Mouse (Mus musculus) layer of hippocampus, postnatal 25 days (tissue): ENCODE results near the gene Ppil1. TPM values are rescaled to one million over a fixed set of nuclear protein-coding genes. Genes with fewer than 3 reads are reported as not detected.

ENCODE experiments used
- DNase-seq, 2 experiments: peaks; one replicate each; pipeline ENCODE4 v3.0.0; 2022; ENCODE audit warnings: mixed read lengths in 2 of 2, low spot score in 1 of 2; ENCODE audit errors: extremely low spot score in 1 of 2
- total RNA-seq, 2 experiments: library from RNA; stranded (reverse); gene quantifications; 2 replicates each; pipeline ENCODE4 v1.2.3; 2021

Gene Ppil1
- 10 to 100 TPM; 17.7 to 19.6 TPM for total RNA-seq

GRCm38 (mm10) chr17:29263840-29264633 is at the start of gene Ppil1:
Gene Ppil1, minus strand, starts transcription at chr17:29264186.
- peak; percentile 70 to 79 for DNase-seq

DNA sequence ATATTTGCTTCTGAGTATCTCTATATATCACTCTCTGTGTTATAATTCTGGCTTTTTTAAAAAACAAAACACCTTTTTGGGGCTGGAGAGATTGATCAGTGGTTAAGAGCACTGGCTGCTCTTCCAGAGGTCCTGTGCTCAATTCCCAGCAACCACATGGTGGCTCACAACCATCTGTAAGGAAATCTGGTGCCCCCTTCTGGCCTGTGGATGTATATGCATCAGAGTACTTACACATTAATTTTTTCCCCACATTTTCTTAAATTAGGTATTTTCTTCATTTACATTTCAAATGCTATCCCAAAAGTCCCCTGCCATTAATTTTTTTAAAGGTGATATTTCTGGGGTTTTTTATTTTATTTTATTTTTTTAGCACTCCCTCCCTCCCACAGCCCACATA is 49.3 kb upstream of the Ppil1 start:
- DNase-seq, result no peak

GRCm38 (mm10) chr17:29312082-29312481 is 48.1 kb upstream of the Ppil1 start:
- DNase-seq, result no peak

DNA sequence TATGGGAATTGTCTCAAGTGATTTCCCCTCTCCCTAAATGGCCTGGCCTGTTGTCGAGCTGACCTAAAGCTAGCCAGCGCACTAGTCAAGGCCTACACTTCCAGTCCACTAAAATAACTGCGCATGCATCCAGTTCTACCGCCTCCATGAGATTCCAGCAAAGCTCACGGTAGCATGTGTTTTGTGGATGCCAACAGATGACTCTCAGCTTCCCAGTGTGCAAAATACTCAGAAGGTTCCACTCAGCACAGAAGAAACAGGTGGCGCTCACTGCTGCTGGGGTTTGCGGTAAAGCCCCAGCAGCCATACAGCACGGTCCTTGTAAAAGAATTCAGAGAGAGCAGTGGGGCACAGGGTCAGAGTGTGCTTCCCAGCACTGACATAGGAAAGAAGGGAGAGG is 47.6 kb upstream of the Ppil1 start:
- DNase-seq, result no peak

- no peak for DNase-seq
Measured at GRCm38 (mm10) chr17:29310056-29310623, 46.2 kb upstream of the Ppil1 start.

- DNase-seq, result no peak
Measured at GRCm38 (mm10) chr17:29305871-29306270, 41.9 kb upstream of the Ppil1 start.

DNA sequence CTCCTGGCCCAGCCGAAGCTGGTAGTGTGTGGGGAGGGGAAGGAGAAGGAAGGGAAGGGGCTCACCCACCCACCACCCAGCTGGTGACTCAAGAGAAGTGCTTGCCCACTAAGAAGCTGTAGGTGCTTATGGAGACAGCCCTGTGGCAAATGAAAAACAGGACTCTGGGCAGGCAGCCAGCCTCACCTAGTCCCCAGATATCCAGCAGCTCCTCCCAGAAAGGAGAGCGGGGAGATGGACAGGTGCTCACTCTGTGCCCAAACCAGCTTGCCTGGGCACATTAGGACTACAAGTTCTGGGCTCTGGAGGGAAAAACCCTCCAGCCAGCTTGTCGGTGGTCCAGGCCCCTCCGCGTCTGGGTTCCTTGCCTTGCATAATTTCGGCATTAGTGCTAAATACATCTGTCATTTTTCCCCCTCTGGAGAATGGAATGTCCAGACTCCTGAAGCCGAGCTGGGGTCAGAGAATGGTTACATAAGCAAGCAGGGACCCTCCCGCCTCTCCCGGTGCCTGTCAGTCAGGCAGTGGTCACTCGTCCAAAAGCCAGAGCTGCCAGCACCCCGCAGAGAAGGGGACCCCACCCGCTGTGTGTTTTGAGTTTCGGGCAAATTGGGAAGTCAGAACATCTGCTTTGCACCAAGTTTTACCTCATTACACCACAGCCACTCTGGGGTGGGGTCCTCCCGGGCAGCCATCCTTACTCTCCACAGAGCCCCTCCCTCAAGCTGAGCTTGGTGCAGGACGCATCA is 41.2 kb upstream of the Ppil1 start:
- DNase-seq, result no peak

DNA sequence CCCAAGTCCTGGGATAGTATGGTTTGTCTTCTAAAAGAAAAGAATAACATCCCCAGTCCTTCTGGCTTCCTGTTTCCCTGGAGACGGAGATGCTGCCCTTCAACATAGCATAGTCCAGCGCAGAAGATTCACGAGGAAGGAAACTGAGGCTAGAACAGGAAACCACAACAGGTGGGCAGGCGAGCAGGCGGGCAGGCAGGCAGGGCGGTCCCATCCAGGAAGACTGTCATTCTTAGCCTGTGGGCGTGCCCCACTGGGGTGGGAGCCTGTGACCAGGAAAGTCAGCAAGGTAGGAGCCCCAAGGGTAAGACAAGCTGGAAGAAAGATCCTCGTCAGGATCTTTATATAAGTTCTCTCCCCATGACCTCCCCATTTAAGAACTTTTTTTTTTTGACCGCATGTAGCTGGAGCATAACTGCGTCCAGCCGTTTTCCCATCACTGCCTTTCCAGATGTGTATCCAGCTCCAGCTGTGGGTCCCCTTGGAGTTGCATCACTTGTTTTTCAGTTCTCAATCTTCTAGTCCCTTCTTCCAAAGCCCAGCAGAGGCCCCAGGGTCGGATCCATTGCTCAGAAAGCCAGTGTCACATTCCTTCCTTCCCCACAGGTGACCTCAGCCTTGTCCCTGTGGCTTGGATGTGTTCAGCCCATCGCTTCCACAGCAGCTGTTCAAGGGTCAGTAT is 40.5 kb upstream of the Ppil1 start:
- no peak for DNase-seq

- DNase-seq, result no peak
Measured at GRCm38 (mm10) chr17:29303856-29304255, 39.9 kb upstream of the Ppil1 start.

GRCm38 (mm10) chr17:29303087-29303486 is 39.1 kb upstream of the Ppil1 start:
- no peak for DNase-seq

- no peak for DNase-seq
Measured at GRCm38 (mm10) chr17:29302149-29302548, 38.2 kb upstream of the Ppil1 start.

GRCm38 (mm10) chr17:29301421-29301820 is 37.4 kb upstream of the Ppil1 start:
- no peak for DNase-seq

GRCm38 (mm10) chr17:29300926-29301325 is 36.9 kb upstream of the Ppil1 start:
- DNase-seq, result no peak

GRCm38 (mm10) chr17:29299282-29299681 is 35.3 kb upstream of the Ppil1 start:
- no peak for DNase-seq

DNA sequence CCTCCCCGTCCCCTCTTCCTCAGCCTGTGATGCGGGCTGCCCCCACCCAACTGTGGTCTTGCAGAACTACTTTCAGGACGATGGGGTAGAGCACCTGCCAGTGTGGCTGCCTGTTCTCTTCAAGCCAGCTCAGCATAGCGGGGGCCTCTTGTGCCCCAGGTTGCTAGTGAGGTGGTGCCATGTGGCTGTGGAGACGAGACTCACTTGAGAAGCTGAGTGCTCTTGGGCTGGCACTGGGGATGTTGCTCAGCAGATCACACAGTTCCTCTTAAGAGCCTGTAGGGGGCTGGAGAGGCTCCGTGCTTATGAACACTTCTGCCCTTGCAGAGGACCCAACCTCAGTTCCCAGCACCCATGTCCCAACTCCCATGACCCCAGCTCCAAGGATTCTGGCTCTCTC is 33.8 kb upstream of the Ppil1 start:
- no peak for DNase-seq

GRCm38 (mm10) chr17:29297321-29297720 is 33.3 kb upstream of the Ppil1 start:
- no peak for DNase-seq

GRCm38 (mm10) chr17:29295835-29296234 is 31.8 kb upstream of the Ppil1 start:
- DNase-seq, result no peak

DNA sequence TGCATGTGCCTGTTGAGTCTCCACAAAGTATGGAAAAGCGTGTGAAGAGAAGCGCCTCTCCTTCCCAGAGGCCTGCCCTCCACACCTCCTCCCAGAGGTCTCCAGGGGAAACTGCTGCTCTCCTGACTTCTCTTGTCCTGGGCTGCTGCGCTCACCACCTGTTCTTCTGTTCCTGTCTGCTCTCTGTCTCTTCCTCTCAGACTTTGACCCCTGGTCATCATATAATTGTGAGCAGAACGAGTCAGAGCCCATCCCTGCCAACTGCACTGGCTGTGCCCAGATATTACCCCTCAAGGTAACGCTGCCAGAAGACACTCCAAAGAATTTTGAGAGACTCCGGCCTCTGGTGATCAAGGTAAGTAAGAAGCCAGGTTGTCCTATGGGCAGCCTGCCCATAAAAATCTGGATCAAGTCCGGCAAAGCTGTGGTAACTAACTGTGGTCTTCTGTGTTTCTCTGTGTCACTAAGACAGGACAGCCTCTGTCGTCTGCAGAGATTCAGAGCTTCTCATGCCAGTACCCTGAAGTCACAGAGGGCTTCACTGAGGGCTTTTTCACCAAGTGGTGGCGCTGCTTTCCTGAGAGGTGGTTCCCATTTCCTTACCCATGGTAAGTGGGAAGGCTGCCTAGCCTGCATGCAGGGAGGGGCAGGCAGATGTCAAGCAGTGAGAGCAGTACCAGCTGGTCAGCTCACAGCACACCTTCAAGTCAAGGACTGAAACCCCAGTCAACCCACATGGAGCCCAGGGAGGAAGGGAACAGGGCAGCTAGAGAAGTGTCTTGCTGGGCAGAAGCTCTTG is 30.0 kb upstream of the Ppil1 start:
- DNase-seq, result no peak

DNA sequence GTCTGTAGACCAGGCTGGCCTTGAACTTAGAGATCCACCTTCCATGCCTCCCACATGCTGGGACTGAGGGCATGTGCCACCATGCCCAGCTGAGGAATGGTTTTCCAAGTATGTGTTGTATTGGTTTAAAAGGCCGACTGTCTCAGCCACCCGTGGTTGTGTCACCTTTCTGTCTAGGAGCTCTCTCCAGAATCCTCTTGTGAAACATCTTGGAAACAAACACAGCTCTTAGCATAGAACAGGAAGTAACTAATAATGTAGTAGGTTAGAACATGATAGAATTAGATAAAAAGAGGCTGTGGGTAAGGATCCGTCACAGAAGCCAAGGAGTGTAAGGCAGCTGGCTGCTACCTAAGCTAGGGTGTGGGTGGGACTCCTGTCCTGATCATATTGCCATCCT is 29.0 kb upstream of the Ppil1 start:
- DNase-seq, result no peak

DNA sequence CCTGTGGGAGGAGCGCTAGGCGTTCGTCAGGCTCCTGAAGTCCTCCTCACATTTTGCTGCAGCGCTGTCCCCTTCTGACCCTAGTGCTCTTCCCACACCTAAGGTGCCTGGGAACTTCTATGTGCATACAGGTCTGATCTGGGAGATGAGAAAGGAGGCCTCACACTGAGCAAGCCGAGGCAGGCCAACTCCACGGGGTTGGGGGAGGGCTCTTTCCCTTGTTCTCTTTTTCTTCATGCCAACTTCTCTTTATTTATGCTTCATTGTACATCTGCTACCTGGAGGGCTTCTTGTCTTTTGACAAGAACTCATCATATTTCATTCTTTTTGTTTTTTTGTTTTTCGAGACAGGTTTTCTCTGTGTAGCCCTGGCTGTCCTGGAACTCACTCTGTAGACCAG is 27.8 kb upstream of the Ppil1 start:
- no peak for DNase-seq
